Mouse (Mus musculus) liver, adult 2 months (tissue): Measurements from ENCODE around the gene Vps16. TPM values are rescaled to one million over a fixed set of nuclear protein-coding genes. Genes with fewer than 3 reads are reported as not detected.

Experiments
- DNase-seq: peaks from one replicate; pipeline ENCODE4 v3.0.0-alpha.2; 2011; ENCODE audit warnings: low read depth, low spot score; ENCODE audit errors: extremely low read depth
- H3K27ac ChIP-seq: fragments of 200-500 bp; replicated peaks from 2 replicates; pipeline ENCODE4 v1.5.1; 2012; ENCODE audit warnings: low read depth, mild to moderate bottlenecking, control low read depth, inconsistent platforms, low read length; ENCODE audit not compliant: insufficient read depth
- H3K27me3 ChIP-seq: fragments of 200-500 bp; 2 replicates; pipeline ENCODE4 v1.6.1; 2012; ENCODE audit warnings: mild to moderate bottlenecking, moderate library complexity, low read length, inconsistent platforms; ENCODE audit not compliant: control insufficient read depth, insufficient read depth
- H3K36me3 ChIP-seq: fragments of 200-500 bp; 2 replicates; pipeline ENCODE4 v1.6.1; 2012; ENCODE audit warnings: low read length, inconsistent platforms; ENCODE audit not compliant: control insufficient read depth, insufficient read depth
- H3K4me1 ChIP-seq: fragments of 200-500 bp; 2 replicates; pipeline ENCODE4 v1.6.1; 2011; ENCODE audit warnings: low read length; ENCODE audit not compliant: control insufficient read depth, insufficient read depth
- H3K4me3 ChIP-seq: fragments of 200-500 bp; 2 replicates; pipeline ENCODE4 v1.5.1; 2011; ENCODE audit warnings: low read depth, mild to moderate bottlenecking, control low read depth, low read length, moderate library complexity; ENCODE audit not compliant: insufficient read depth
- H3K79me2 ChIP-seq: fragments of 200-500 bp; 2 replicates; pipeline ENCODE4 v1.6.1; 2012; ENCODE audit warnings: inconsistent platforms, mild to moderate bottlenecking, low read length, moderate library complexity; ENCODE audit not compliant: control insufficient read depth, insufficient read depth
- H3K9ac ChIP-seq: fragments of 200-500 bp; 2 replicates; pipeline ENCODE4 v1.6.1; 2012; ENCODE audit warnings: low read depth, mild to moderate bottlenecking, control low read depth, inconsistent platforms, low read length
- CTCF ChIP-seq: fragments of 200-500 bp; IDR thresholded peaks from 2 replicates; pipeline ENCODE4 v1.5.1; 2011; ENCODE audit warnings: low read depth, low read length, control low read depth
- POLR2A ChIP-seq: fragments of 200-500 bp; IDR thresholded peaks from 2 replicates; pipeline ENCODE4 v1.6.1; 2011; ENCODE audit warnings: low read length, control low read depth; ENCODE audit not compliant: insufficient read depth; ENCODE audit errors: extremely low read depth
- WGBS: fragments of 180-500 bp; shearing (Covaris S2); methylation state at CpG from one replicate; pipeline ENCODE4 v1.1.7; 2018; 5-methylcytosine and 5-hydroxymethylcytosine counted together
- polyA plus RNA-seq: library from polyadenylated mRNA; depleted of rRNA; stranded (reverse); fragments of >200 nt; gene quantifications from 2 replicates; pipeline ENCODE4 v1.2.3, GENCODE M21; 2012; rRNA removed
- total RNA-seq: library from RNA; depleted of rRNA; stranded (reverse); fragments of >200 nt; gene quantifications from 2 replicates; pipeline ENCODE4 v1.2.3, GENCODE M21; 2014; rRNA removed

Vps16 gene
- total and polyA plus RNA-seq, 2 experiments = 25.6 to 43.2 TPM

DNA sequence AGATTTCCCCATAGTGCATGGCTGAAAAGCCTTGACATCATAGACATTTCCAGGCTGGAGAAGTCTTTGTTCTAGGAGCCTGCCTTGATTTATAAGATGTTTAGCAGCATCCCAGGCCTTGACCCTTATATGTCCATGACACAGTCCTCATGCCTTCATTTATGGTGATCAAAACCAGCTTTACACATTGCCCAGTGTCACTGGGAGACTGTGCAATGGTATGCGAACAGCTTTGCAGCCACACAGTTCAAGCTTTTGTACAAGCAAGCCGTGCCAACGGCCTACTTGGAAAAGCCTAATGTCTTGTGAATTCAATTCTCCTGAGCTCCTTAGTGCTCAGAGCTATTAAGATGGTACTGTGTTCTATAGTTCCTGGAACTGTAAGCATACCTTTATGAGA is 58.6 kb downstream of the Vps16 start:
- TF ChIP-seq CTCF (no peak), POLR2A (no peak)
- Histone ChIP-seq H3K9ac (no peak overlapping the region), H3K4me1 (no peaks in the 10 kb centered on the region), H3K36me3 (no peaks in the 10 kb centered on the region), H3K79me2 (peaks cover 31% of the 10 kb centered on the region; the same call in 1 of the 2 replicates), H3K27ac (no peak overlapping the region), H3K27me3 (no peaks in the 10 kb centered on the region), H3K4me3 (no peak overlapping the region)
- WGBS = 95% methylated on average over 3 of the region's 3 CpGs
- no peak for DNase-seq

GRCm38 (mm10) chr2:130484206-130484605 is 60.1 kb downstream of the Vps16 start:
- TF ChIP-seq CTCF (no peak), POLR2A (no peak)
- WGBS = 93% methylated on average over 1 of the region's 1 CpGs
- H3K79me2 ChIP-seq = peaks cover 29% of the 10 kb centered on the region; the same call in 1 of the 2 replicates
- H3K4me1 ChIP-seq = no peaks in the 10 kb centered on the region
- no peak overlapping the region for H3K4me3 ChIP-seq
- H3K27ac ChIP-seq = no peak overlapping the region
- H3K27me3 ChIP-seq = no peaks in the 10 kb centered on the region
- no peak for DNase-seq
- H3K9ac ChIP-seq = no peak overlapping the region
- H3K36me3 ChIP-seq = no peaks in the 10 kb centered on the region

- Histone ChIP-seq H3K79me2 (peaks cover 19% of the 10 kb centered on the region; the same call in 1 of the 2 replicates), H3K27me3 (no peaks in the 10 kb centered on the region), H3K36me3 (no peaks in the 10 kb centered on the region), H3K4me3 (no peak overlapping the region), H3K4me1 (no peaks in the 10 kb centered on the region; the same call in 1 of the 2 replicates), H3K27ac (no peak overlapping the region), H3K9ac (no peak overlapping the region)
- no peak for TF ChIP-seq CTCF
- TF ChIP-seq POLR2A = no peak
- DNase-seq = no peak
- 98% methylated on average over 2 of the region's 2 CpGs for WGBS
Measured at GRCm38 (mm10) chr2:130488002-130488401, 63.9 kb downstream of the Vps16 start.

GRCm38 (mm10) chr2:130488600-130488999 is 64.5 kb downstream of the Vps16 start:
- Histone ChIP-seq H3K9ac (no peak overlapping the region), H3K36me3 (no peaks in the 10 kb centered on the region), H3K4me1 (no peaks in the 10 kb centered on the region; the same call in 1 of the 2 replicates), H3K79me2 (peaks cover 21% of the 10 kb centered on the region; the same call in 1 of the 2 replicates), H3K27ac (no peak overlapping the region), H3K27me3 (no peaks in the 10 kb centered on the region), H3K4me3 (no peak overlapping the region)
- WGBS = 78% methylated on average over 4 of the region's 4 CpGs
- DNase-seq = peak; percentile 23
- no peak for TF ChIP-seq POLR2A
- no peak for TF ChIP-seq CTCF

DNA sequence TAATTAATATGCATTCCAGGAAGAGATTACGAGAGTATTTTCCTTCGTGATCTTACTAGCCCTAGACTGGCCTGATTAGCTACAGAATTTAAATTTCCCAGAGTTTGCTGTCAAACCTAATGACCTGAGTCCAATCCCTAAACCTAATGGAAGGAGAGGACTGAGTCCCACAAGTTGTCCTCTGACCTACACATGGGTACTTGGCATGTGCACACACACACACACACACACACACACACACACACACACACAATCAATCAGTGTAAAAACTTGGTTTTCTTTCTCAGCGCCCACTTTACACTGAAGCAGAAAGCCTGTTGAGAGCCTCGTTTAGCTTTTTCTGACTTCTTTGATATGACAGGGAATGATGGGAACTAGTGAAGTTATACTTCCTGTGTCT is 67.0 kb downstream of the Vps16 start:
- Histone ChIP-seq H3K27me3 (no peaks in the 10 kb centered on the region), H3K9ac (no peak overlapping the region), H3K27ac (no peak overlapping the region), H3K36me3 (no peaks in the 10 kb centered on the region), H3K4me1 (no peaks in the 10 kb centered on the region; the same call in 1 of the 2 replicates), H3K79me2 (peaks cover 17% of the 10 kb centered on the region; the same call in 1 of the 2 replicates), H3K4me3 (no peak overlapping the region)
- TF ChIP-seq POLR2A (no peak), CTCF (no peak)
- WGBS = 77% methylated on average over 4 of the region's 4 CpGs
- no peak for DNase-seq

DNA sequence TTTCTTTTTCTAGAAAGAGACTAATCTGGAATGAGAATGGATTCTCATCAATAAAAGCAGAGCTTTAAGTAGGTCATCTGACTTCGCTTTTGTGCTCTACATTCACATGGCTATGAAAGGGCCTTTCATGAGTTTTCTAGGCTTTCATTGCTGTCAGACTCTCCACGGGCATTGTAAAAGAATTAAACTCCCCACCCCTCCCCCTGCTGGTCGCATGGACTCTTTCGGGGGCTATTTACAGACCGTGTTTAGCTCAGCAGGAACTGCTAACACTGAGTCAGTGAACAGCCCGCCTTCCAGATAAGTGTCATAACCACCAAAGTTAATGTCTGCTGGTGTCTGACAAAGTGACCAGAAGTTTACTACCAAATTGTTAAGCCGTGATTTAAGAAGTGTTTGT is 67.4 kb downstream of the Vps16 start:
- WGBS = 42% methylated on average over 7 of the region's 7 CpGs
- Histone ChIP-seq H3K27me3 (no peaks in the 10 kb centered on the region), H3K79me2 (peaks cover 18% of the 10 kb centered on the region; the same call in 1 of the 2 replicates), H3K27ac (no peak overlapping the region), H3K4me3 (no peak overlapping the region), H3K9ac (no peak overlapping the region), H3K4me1 (no peaks in the 10 kb centered on the region; the same call in 1 of the 2 replicates), H3K36me3 (no peaks in the 10 kb centered on the region)
- DNase-seq = no peak
- TF ChIP-seq CTCF (no peak), POLR2A (no peak)

Other genes with a start within 250 kb of the Vps16 start
- gene Snrpb, start 244.9 kb upstream of the Vps16 start, total RNA-seq = 53.6 and 72.0 TPM in 2 replicates
- 143 and 209 TPM in 2 replicates for gene Snrpb, start 244.9 kb upstream of the Vps16 start, polyA plus RNA-seq
- not detected in 2 replicates for gene Tmc2, start 229.1 kb upstream of the Vps16 start, total RNA-seq
- gene Tmc2, start 229.1 kb upstream of the Vps16 start, polyA plus RNA-seq = not detected in 2 replicates
- gene Nop56, start 149.9 kb upstream of the Vps16 start, total RNA-seq = 12.2 and 12.6 TPM in 2 replicates
- 15.1 and 27.0 TPM in 2 replicates for gene Nop56, start 149.9 kb upstream of the Vps16 start, polyA plus RNA-seq
- 288 and 295 TPM in 2 replicates for gene Idh3b, start 139.8 kb upstream of the Vps16 start, total RNA-seq
- gene Idh3b, start 139.8 kb upstream of the Vps16 start, polyA plus RNA-seq = 230 and 257 TPM in 2 replicates
- gene Ebf4, start 129.2 kb upstream of the Vps16 start, total RNA-seq = 0.07 and 0.09 TPM in 2 replicates
- gene Ebf4, start 129.2 kb upstream of the Vps16 start, polyA plus RNA-seq = 0.19 and 0.22 TPM in 2 replicates
- 0.46 and 0.54 TPM in 2 replicates for gene Cpxm1, start 26.8 kb upstream of the Vps16 start, total RNA-seq
- gene Cpxm1, start 26.8 kb upstream of the Vps16 start, polyA plus RNA-seq = 1.4 and 1.6 TPM in 2 replicates
- not detected in 2 replicates for gene Gm28372, start 19.1 kb upstream of the Vps16 start, total RNA-seq
- gene Gm28372, start 19.1 kb upstream of the Vps16 start, polyA plus RNA-seq = not detected in 2 replicates
- not detected in 2 replicates for gene 1700020A23Rik, start 19.1 kb upstream of the Vps16 start, total RNA-seq
- gene 1700020A23Rik, start 19.1 kb upstream of the Vps16 start, polyA plus RNA-seq = not detected in 2 replicates
- gene Tmem239, start 17.9 kb upstream of the Vps16 start, total RNA-seq = not detected in 2 replicates
- gene Tmem239, start 17.9 kb upstream of the Vps16 start, polyA plus RNA-seq = not detected in 2 replicates
- gene Pced1a, start 362 bp downstream of the Vps16 start, total RNA-seq = 6.3 and 7.2 TPM in 2 replicates
- gene Pced1a, start 362 bp downstream of the Vps16 start, polyA plus RNA-seq = 23.3 and 29.0 TPM in 2 replicates
- gene Ptpra, start 25.9 kb downstream of the Vps16 start, total RNA-seq = 24.8 and 25.9 TPM in 2 replicates
- 19.6 and 23.9 TPM in 2 replicates for gene Ptpra, start 25.9 kb downstream of the Vps16 start, polyA plus RNA-seq
- 10.9 and 15.7 TPM in 2 replicates for gene Mrps26, start 139.4 kb downstream of the Vps16 start, total RNA-seq
- 38.1 and 38.4 TPM in 2 replicates for gene Mrps26, start 139.4 kb downstream of the Vps16 start, polyA plus RNA-seq
- gene Oxt, start 151.8 kb downstream of the Vps16 start, total RNA-seq = not detected in 2 replicates
- gene Oxt, start 151.8 kb downstream of the Vps16 start, polyA plus RNA-seq = not detected in 2 replicates
- not detected in 2 replicates for gene Avp, start 158.2 kb downstream of the Vps16 start, total RNA-seq
- gene Avp, start 158.2 kb downstream of the Vps16 start, polyA plus RNA-seq = not detected in 2 replicates
- 6.3 and 6.7 TPM in 2 replicates for gene Fastkd5, start 205.7 kb downstream of the Vps16 start, total RNA-seq
- gene Fastkd5, start 205.7 kb downstream of the Vps16 start, polyA plus RNA-seq = 2.0 and 2.1 TPM in 2 replicates
- gene Ubox5, start 205.7 kb downstream of the Vps16 start, total RNA-seq = 1.0 and 1.8 TPM in 2 replicates
- 3.4 and 3.7 TPM in 2 replicates for gene Ubox5, start 205.7 kb downstream of the Vps16 start, polyA plus RNA-seq
- gene Lzts3, start 218.5 kb downstream of the Vps16 start, total RNA-seq = 8.0 and 11.3 TPM in 2 replicates
- 26.9 and 30.7 TPM in 2 replicates for gene Lzts3, start 218.5 kb downstream of the Vps16 start, polyA plus RNA-seq
- 67.1 and 86.0 TPM in 2 replicates for gene Ddrgk1, start 240.3 kb downstream of the Vps16 start, total RNA-seq
- gene Ddrgk1, start 240.3 kb downstream of the Vps16 start, polyA plus RNA-seq = 138 and 165 TPM in 2 replicates
- gene Itpa, start 243.3 kb downstream of the Vps16 start, total RNA-seq = 30.9 and 33.8 TPM in 2 replicates
- 22.3 and 24.1 TPM in 2 replicates for gene Itpa, start 243.3 kb downstream of the Vps16 start, polyA plus RNA-seq